Mouse (Mus musculus) liver, postnatal 0 days (tissue): ENCODE data around the gene Elmo3.

ENCODE experiments used
- CTCF ChIP-seq: sonication (generic); IDR thresholded peaks from 2 replicates; pipeline ENCODE4 v1.5.1; 2016; ENCODE audit warnings: antibody characterized with exemption, low read depth
- EP300 ChIP-seq: IDR thresholded peaks from 2 replicates; pipeline ENCODE4 v1.6.1; 2016; ENCODE audit warnings: antibody characterized with exemption, low read depth, mild to moderate bottlenecking

GRCm38 (mm10) chr8:105325641-105326093, 20.3 kb downstream of the Elmo3 start:
- TF ChIP-seq CTCF (no peak), EP300 (no peak)
